ENCODE assay signal across 8 mouse cellular contexts in the genomic region with DNA sequence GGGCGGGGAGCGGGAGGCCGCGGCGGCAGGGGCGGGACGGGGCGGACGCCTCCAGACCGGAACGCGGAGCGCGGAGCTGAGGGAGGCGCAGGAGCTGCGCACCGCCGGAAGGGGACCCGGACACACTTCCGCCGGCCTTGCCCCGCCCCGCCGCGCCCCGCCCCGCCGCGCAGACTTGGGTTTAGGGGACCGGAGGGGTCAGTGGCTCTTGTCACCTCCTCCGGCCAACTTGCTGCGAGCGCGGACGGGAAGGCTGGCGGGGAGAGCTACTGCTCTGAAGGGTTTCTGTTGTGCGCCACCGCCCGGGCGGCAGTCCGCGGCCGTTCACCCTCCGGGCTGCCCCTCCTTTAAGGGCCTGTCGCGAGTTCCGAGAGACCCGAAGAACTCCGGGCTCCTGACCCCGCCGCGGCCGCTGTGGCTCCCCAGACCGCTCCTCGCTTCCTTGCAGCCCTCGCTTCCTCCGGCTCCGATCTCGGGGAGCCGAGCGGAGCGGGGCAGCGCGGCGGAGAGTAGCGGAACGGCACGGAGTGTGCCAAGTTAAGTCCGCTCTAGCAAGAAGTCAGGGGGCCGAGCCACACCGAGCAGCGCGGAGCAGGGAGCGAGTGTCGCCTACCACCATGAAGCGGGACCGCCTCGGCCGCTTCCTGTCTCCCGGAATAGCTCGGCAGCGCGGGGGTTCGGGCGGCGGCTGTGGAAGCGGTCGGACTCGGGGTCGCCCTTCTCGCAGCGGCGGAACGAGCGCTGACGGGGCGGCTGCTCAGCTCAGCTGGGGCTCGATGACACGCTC. TPM values are rescaled to one million over a fixed set of nuclear protein-coding genes. Genes with fewer than 3 reads are reported as not detected.
A peak's percentile ranks its signal among the peaks of the same experiment; 100 is the strongest.
DNase-seq lines count a peak whose midpoint lies in the region; ATAC-seq and TF ChIP-seq lines count a peak whose summit lies in the region.

A gene (plus strand): TSS at position 97 of the 787 bp plus-strand sequence.
A gene (minus strand): TSS at position 250 of the 787 bp plus-strand sequence.

- peak within 1 kb of the TSS; percentile 94 for H3K4me2 ChIP-seq in embryonic facial prominence, embryonic 11.5 days (ENCODE audit: low read depth, low read length)
- H3K4me2 ChIP-seq in limb, embryonic 13.5 days (replicated peaks), result peak within 1 kb of the TSS; percentile 76
- H3K4me2 ChIP-seq in midbrain, embryonic 15.5 days, result peak within 1 kb of the TSS; percentile 95

- peak; percentile 64 for DNase-seq in 3T3-L1 (ENCODE audit: low read depth, low spot score)
- DNase-seq in adrenal gland, postnatal 25 days, result peak; percentile 92
- peak; percentile 87 for DNase-seq in embryonic facial prominence, embryonic 11.5 days (ENCODE audit: low spot score)
- peak; percentile 98 for DNase-seq in heart, adult 11 months
- peak; percentile 88 for DNase-seq in kidney, adult 18-20 months
- DNase-seq in spleen, adult 2 months (ENCODE audit: low read depth in 1 of 2, low spot score in 2 of 2), result peak; percentile 56 to 77

- no peaks in the 10 kb centered on the region for H3K9me3 ChIP-seq in embryonic facial prominence, embryonic 11.5 days (replicated peaks; ENCODE audit: control insufficient read depth, low read length)
- no peaks in the 10 kb centered on the region for H3K9me3 ChIP-seq in limb, embryonic 13.5 days
- no peaks in the 10 kb centered on the region for H3K9me3 ChIP-seq in midbrain, embryonic 15.5 days

- H3K4me3 ChIP-seq in embryonic facial prominence, embryonic 11.5 days (ENCODE audit: low read depth, low read length), result peak within 1 kb of the TSS; percentile 78
- peak within 1 kb of the TSS; percentile 97 for H3K4me3 ChIP-seq in limb, embryonic 13.5 days
- H3K4me3 ChIP-seq in midbrain, embryonic 15.5 days, result peak within 1 kb of the TSS; percentile 93
- peak within 1 kb of the TSS; percentile 92 for H3K4me3 ChIP-seq in spleen, adult 2 months (ENCODE audit: extremely low read depth, insufficient read depth, insufficient read length)

- under 1% methylated on average over 94 of the region's 99 CpGs for WGBS in embryonic facial prominence, embryonic 11.5 days
- WGBS in limb, embryonic 13.5 days, result under 1% methylated on average over 79 of the region's 99 CpGs
- under 1% methylated on average over 74 of the region's 99 CpGs for WGBS in midbrain, embryonic 15.5 days
- WGBS in spleen, adult 2 months, result 1% methylated on average over 94 of the region's 99 CpGs

- H3K27ac ChIP-seq in embryonic facial prominence, embryonic 11.5 days (replicated peaks; ENCODE audit: low read depth, low read length), result peak within 1 kb of the TSS; percentile 87
- peak within 1 kb of the TSS; percentile 77 for H3K27ac ChIP-seq in limb, embryonic 13.5 days
- H3K27ac ChIP-seq in midbrain, embryonic 15.5 days, result peak within 1 kb of the TSS; percentile 92
- H3K27ac ChIP-seq in spleen, adult 2 months (ENCODE audit: insufficient read depth, low read length), result peak within 1 kb of the TSS; percentile 78

- no peaks in the 10 kb centered on the region for H3K27me3 ChIP-seq in embryonic facial prominence, embryonic 11.5 days (ENCODE audit: control insufficient read depth, insufficient read depth, low read length)
- no peaks in the 10 kb centered on the region for H3K27me3 ChIP-seq in limb, embryonic 13.5 days
- H3K27me3 ChIP-seq in midbrain, embryonic 15.5 days (replicated peaks), result no peaks in the 10 kb centered on the region
- no peaks in the 10 kb centered on the region for H3K27me3 ChIP-seq in spleen, adult 2 months (ENCODE audit: control insufficient read depth, insufficient read depth, low read length)

- TF ChIP-seq CTCF in spleen, adult 2 months (IDR thresholded peaks at IDR 0.05; ENCODE audit: extremely low read depth, insufficient read depth, insufficient read length, insufficient replicate concordance), result no peak

- no peaks in the 10 kb centered on the region; the same call in none of the 2 replicates for H3K36me3 ChIP-seq in embryonic facial prominence, embryonic 11.5 days (replicated peaks; ENCODE audit: control insufficient read depth, insufficient read depth, low read depth, low read length)
- H3K36me3 ChIP-seq in limb, embryonic 13.5 days, result peaks cover 65% of the 10 kb centered on the region
- peaks cover 42% of the 10 kb centered on the region for H3K36me3 ChIP-seq in midbrain, embryonic 15.5 days (replicated peaks)
- peaks cover 21% of the 10 kb centered on the region for H3K36me3 ChIP-seq in spleen, adult 2 months (ENCODE audit: control insufficient read depth, insufficient read depth, low read length)

- H3K4me1 ChIP-seq in embryonic facial prominence, embryonic 11.5 days (ENCODE audit: control insufficient read depth, insufficient read depth, low read length), result peaks cover 4% of the 10 kb centered on the region; the same call in 1 of the 2 replicates
- H3K4me1 ChIP-seq in limb, embryonic 13.5 days, result peaks cover 25% of the 10 kb centered on the region
- peaks cover 34% of the 10 kb centered on the region for H3K4me1 ChIP-seq in midbrain, embryonic 15.5 days
- H3K4me1 ChIP-seq in spleen, adult 2 months (ENCODE audit: control insufficient read depth, insufficient read depth, insufficient read length), result peaks cover 10% of the 10 kb centered on the region

- peak within 1 kb of the TSS; percentile 96 for H3K9ac ChIP-seq in embryonic facial prominence, embryonic 11.5 days (replicated peaks; ENCODE audit: low read length)
- H3K9ac ChIP-seq in limb, embryonic 13.5 days, result peak within 1 kb of the TSS; percentile 95
- H3K9ac ChIP-seq in midbrain, embryonic 15.5 days, result peak within 1 kb of the TSS; percentile 99

- ATAC-seq in embryonic facial prominence, embryonic 11.5 days (replicated peaks; ENCODE audit: insufficient number of reproducible peaks, low FRiP score, low TSS enrichment, low read depth), result peak; percentile 94
- ATAC-seq in limb, embryonic 13.5 days (ENCODE audit: low FRiP score, low read depth), result peak; percentile 93
- peak; percentile 96 for ATAC-seq in midbrain, embryonic 15.5 days (replicated peaks)

- no peak for TF ChIP-seq POLR2A in spleen, adult 2 months (IDR thresholded peaks at IDR 0.05; ENCODE audit: low read depth, low read length)

RNA-seq across cellular contexts. Expression of the first gene that starts in this region (rescaled TPM):
- 32.3 and 33.0 TPM in 2 replicates for total RNA-seq in adrenal gland, postnatal 25 days (2021)
- 14.5 and 17.8 TPM in 2 replicates for polyA plus RNA-seq in embryonic facial prominence, embryonic 11.5 days (2014; fragmentation: Nextera tagmentation; extraction: Ambion mirVana)
- 28.4 and 29.1 TPM in 2 replicates for polyA plus RNA-seq in limb, embryonic 13.5 days (2015; fragmentation: Nextera tagmentation; extraction: Ambion mirVana)
- polyA plus RNA-seq in midbrain, embryonic 15.5 days (2015; fragmentation: Nextera tagmentation; extraction: Ambion mirVana), result 28.2 and 30.3 TPM in 2 replicates
- 32.6 and 38.7 TPM in 2 replicates for polyA plus RNA-seq in spleen, adult 2 months (2012; rRNA removed)

RNA-seq across cellular contexts. Expression of the second gene that starts in this region (rescaled TPM):
- 25.2 and 36.7 TPM in 2 replicates for total RNA-seq in adrenal gland, postnatal 25 days (2021)
- polyA plus RNA-seq in embryonic facial prominence, embryonic 11.5 days (2014; fragmentation: Nextera tagmentation; extraction: Ambion mirVana), result 15.6 and 21.7 TPM in 2 replicates
- polyA plus RNA-seq in limb, embryonic 13.5 days (2015; fragmentation: Nextera tagmentation; extraction: Ambion mirVana), result 32.3 and 32.7 TPM in 2 replicates
- 66.6 and 69.9 TPM in 2 replicates for polyA plus RNA-seq in midbrain, embryonic 15.5 days (2015; fragmentation: Nextera tagmentation; extraction: Ambion mirVana)
- polyA plus RNA-seq in spleen, adult 2 months (2012; rRNA removed), result 55.7 and 110 TPM in 2 replicates

Comparison
In these comparisons a context has a peak if more than half of its experiments do, and no peak if none do; other contexts are left out.
1. Peak in every context shown above with its lines: DNase-seq, ATAC-seq, H3K4me3 ChIP-seq and H3K27ac ChIP-seq.